In genomic region chr5:38126519-38127306, GRCm38 (mm10) we compare ENCODE assay signal across 19 mouse cellular contexts. TPM values are rescaled to one million over a fixed set of nuclear protein-coding genes. Genes with fewer than 3 reads are reported as not detected.
DNase-seq lines count a peak whose midpoint lies in the region; ATAC-seq lines count a peak whose summit lies in the region.
"Had no signal": no experiment of that assay in that cellular context is flagged by ENCODE, and none has a peak within 500 bp of the region (broad histone marks: within the 10 kb centered on the region; RNA-seq: fewer than 3 reads in every experiment).

No protein-coding gene starts in this region.

- H3K36me3 ChIP-seq in hindbrain, embryonic 16.5 days (ENCODE audit: control insufficient read depth, insufficient read depth, low read length) = 0 out of 2 replicates have a peak, but pooled peaks cover 4% of the 10 kb centered on the region
- H3K36me3 ChIP-seq in hindbrain, embryonic 11.5 days (ENCODE audit: control insufficient read depth, insufficient read depth, low read length) = peaks cover 4% of the 10 kb centered on the region; the same call in 1 of the 2 replicates
- H3K36me3 ChIP-seq in midbrain, embryonic 10.5 days = peaks cover 47% of the 10 kb centered on the region
- H3K36me3 ChIP-seq in midbrain, embryonic 13.5 days = peaks cover 24% of the 10 kb centered on the region
- H3K36me3 ChIP-seq in heart, embryonic 11.5 days (ENCODE audit: control insufficient read depth, insufficient read depth, low read length) = peaks cover 10% of the 10 kb centered on the region

- H3K27me3 ChIP-seq in hindbrain, embryonic 16.5 days (replicated peaks; ENCODE audit: control insufficient read depth, insufficient read depth, low read length) = no peaks in the 10 kb centered on the region
- no peaks in the 10 kb centered on the region for H3K27me3 ChIP-seq in hindbrain, embryonic 11.5 days (ENCODE audit: control insufficient read depth, insufficient read depth, low read length)
- H3K27me3 ChIP-seq in midbrain, embryonic 10.5 days (ENCODE audit: low read depth, poor library complexity, severe bottlenecking) = no peaks in the 10 kb centered on the region
- no peaks in the 10 kb centered on the region for H3K27me3 ChIP-seq in midbrain, embryonic 13.5 days
- H3K27me3 ChIP-seq in heart, embryonic 11.5 days (ENCODE audit: control insufficient read depth, insufficient read depth, low read length) = no peaks in the 10 kb centered on the region
- H3K27me3 ChIP-seq: forebrain, embryonic 13.5 days; heart, embryonic 13.5 days; lung, embryonic 15.5 days had no signal

- H3K27ac ChIP-seq in hindbrain, embryonic 16.5 days (ENCODE audit: low read depth, low read length) = no peak overlapping the region
- no peak overlapping the region for H3K27ac ChIP-seq in hindbrain, embryonic 11.5 days (ENCODE audit: low read depth, low read length)
- peak overlapping the region; percentile 1; the same call in 1 of the 2 replicates for H3K27ac ChIP-seq in midbrain, embryonic 10.5 days (replicated peaks)
- no peak overlapping the region for H3K27ac ChIP-seq in midbrain, embryonic 13.5 days
- H3K27ac ChIP-seq in heart, embryonic 11.5 days (ENCODE audit: low read depth, low read length) = no peak overlapping the region
- H3K27ac ChIP-seq: embryonic facial prominence, embryonic 10.5 days; forebrain, embryonic 13.5 days; heart, embryonic 13.5 days; hindbrain, embryonic 14.5 days; liver, embryonic 14.5 days; lung, embryonic 15.5 days had no signal

- H3K9me3 ChIP-seq in hindbrain, embryonic 16.5 days (ENCODE audit: control insufficient read depth, low read length) = no peaks in the 10 kb centered on the region
- H3K9me3 ChIP-seq in hindbrain, embryonic 11.5 days (ENCODE audit: control insufficient read depth, low read length) = no peaks in the 10 kb centered on the region
- no peaks in the 10 kb centered on the region for H3K9me3 ChIP-seq in midbrain, embryonic 10.5 days (replicated peaks)
- no peaks in the 10 kb centered on the region for H3K9me3 ChIP-seq in midbrain, embryonic 13.5 days
- H3K9me3 ChIP-seq in heart, embryonic 11.5 days (replicated peaks; ENCODE audit: control insufficient read depth, low read length) = no peaks in the 10 kb centered on the region
- H3K9me3 ChIP-seq: embryonic facial prominence, embryonic 10.5 days; forebrain, embryonic 13.5 days; heart, embryonic 13.5 days; lung, embryonic 15.5 days had no signal

- ATAC-seq in hindbrain, embryonic 16.5 days = 0 out of 2 replicates have a peak, but pooled peaks have one; percentile 9
- ATAC-seq in hindbrain, embryonic 11.5 days (ENCODE audit: low FRiP score) = no peak
- no peak for ATAC-seq in midbrain, embryonic 13.5 days
- no peak for ATAC-seq in heart, embryonic 11.5 days (replicated peaks; ENCODE audit: insufficient number of reproducible peaks, low FRiP score, low TSS enrichment)

- no peak for DNase-seq in hindbrain, embryonic 11.5 days (ENCODE audit: low spot score)
- no peak for DNase-seq in midbrain, embryonic 10.5 days (ENCODE audit: low spot score)
- peak; percentile 25 for DNase-seq in kidney, postnatal 10 days
- DNase-seq in yolk sac, embryonic 10.5 days (ENCODE audit: low spot score) = peak; percentile 9
- DNase-seq in adrenal gland, postnatal 36 days = no peak
- DNase-seq: B cell, adult 2 months; cerebellum, adult 9-10 months; midbrain, embryonic 14.5 days; thymus, postnatal 25 days had no signal

- H3K4me2 ChIP-seq in hindbrain, embryonic 16.5 days (ENCODE audit: low read length) = no peak overlapping the region
- H3K4me2 ChIP-seq in hindbrain, embryonic 11.5 days (replicated peaks; ENCODE audit: low read depth, low read length) = no peak overlapping the region
- no peak overlapping the region for H3K4me2 ChIP-seq in midbrain, embryonic 13.5 days (replicated peaks)
- H3K4me2 ChIP-seq in heart, embryonic 11.5 days = no peak overlapping the region
- H3K4me2 ChIP-seq: forebrain, embryonic 13.5 days; heart, embryonic 13.5 days; hindbrain, embryonic 14.5 days; lung, embryonic 15.5 days had no signal

- H3K9ac ChIP-seq in hindbrain, embryonic 16.5 days (ENCODE audit: low read depth, low read length) = no peak overlapping the region
- H3K9ac ChIP-seq in hindbrain, embryonic 11.5 days (ENCODE audit: low read depth, low read length) = no peak overlapping the region
- H3K9ac ChIP-seq in midbrain, embryonic 13.5 days (replicated peaks) = no peak overlapping the region
- no peak overlapping the region for H3K9ac ChIP-seq in heart, embryonic 11.5 days (ENCODE audit: low read depth, low read length)
- H3K9ac ChIP-seq: forebrain, embryonic 13.5 days; heart, embryonic 13.5 days; hindbrain, embryonic 14.5 days; liver, embryonic 14.5 days; lung, embryonic 15.5 days had no signal

- 90% methylated on average over 13 of the region's 13 CpGs for WGBS in hindbrain, embryonic 16.5 days
- WGBS in hindbrain, embryonic 11.5 days = 85% methylated on average over 13 of the region's 13 CpGs
- WGBS in midbrain, embryonic 10.5 days = 87% methylated on average over 13 of the region's 13 CpGs
- 87% methylated on average over 13 of the region's 13 CpGs for WGBS in midbrain, embryonic 13.5 days
- 73% methylated on average over 13 of the region's 13 CpGs for WGBS in heart, embryonic 11.5 days (ENCODE audit: insufficient replicate concordance)

- H3K4me1 ChIP-seq in hindbrain, embryonic 16.5 days (ENCODE audit: control insufficient read depth, insufficient read depth, low read depth, low read length) = no peaks in the 10 kb centered on the region
- no peaks in the 10 kb centered on the region for H3K4me1 ChIP-seq in hindbrain, embryonic 11.5 days (replicated peaks; ENCODE audit: control insufficient read depth, insufficient read depth, low read length)
- no peaks in the 10 kb centered on the region for H3K4me1 ChIP-seq in midbrain, embryonic 10.5 days
- no peaks in the 10 kb centered on the region for H3K4me1 ChIP-seq in midbrain, embryonic 13.5 days (replicated peaks)
- peaks cover 6% of the 10 kb centered on the region for H3K4me1 ChIP-seq in heart, embryonic 11.5 days (ENCODE audit: control insufficient read depth, insufficient read depth, low read length)
- H3K4me1 ChIP-seq: embryonic facial prominence, embryonic 10.5 days; forebrain, embryonic 13.5 days; lung, embryonic 15.5 days had no signal

- no peak overlapping the region for H3K4me3 ChIP-seq in hindbrain, embryonic 16.5 days (ENCODE audit: low read length)
- no peak overlapping the region for H3K4me3 ChIP-seq in hindbrain, embryonic 11.5 days (ENCODE audit: low read depth, low read length)
- no peak overlapping the region for H3K4me3 ChIP-seq in midbrain, embryonic 10.5 days
- no peak overlapping the region for H3K4me3 ChIP-seq in midbrain, embryonic 13.5 days (replicated peaks)
- no peak overlapping the region for H3K4me3 ChIP-seq in heart, embryonic 11.5 days (ENCODE audit: low read depth, low read length)
- H3K4me3 ChIP-seq: embryonic facial prominence, embryonic 10.5 days; forebrain, embryonic 13.5 days; heart, embryonic 13.5 days; lung, embryonic 15.5 days; myocyte had no signal

RNA-seq across cellular contexts. Expression of gene Nsg1, which starts 33.0 kb away (rescaled TPM):
- 1,495 and 1,654 TPM in 2 replicates for polyA plus RNA-seq in hindbrain, embryonic 16.5 days (2015; fragmentation: Nextera tagmentation; extraction: Ambion mirVana)
- 88.7 and 109 TPM in 2 replicates for polyA plus RNA-seq in hindbrain, embryonic 11.5 days (2014; fragmentation: Nextera tagmentation; extraction: Ambion mirVana)
- 115 and 187 TPM in 2 replicates for polyA plus RNA-seq in midbrain, embryonic 10.5 days (2016; fragmentation: Nextera tagmentation; extraction: Ambion mirVana)
- 870 and 950 TPM in 2 replicates for polyA plus RNA-seq in midbrain, embryonic 13.5 days (2015; fragmentation: Nextera tagmentation; extraction: Ambion mirVana)
- polyA plus RNA-seq in heart, embryonic 11.5 days (2014; fragmentation: Nextera tagmentation; extraction: Ambion mirVana) = 5.3 and 11.9 TPM in 2 replicates
- 10 to 100 TPM; 43.2 to 53.4 TPM for total RNA-seq in adrenal gland, postnatal 36 days (2021)

Comparison
In these comparisons a context has a peak if more than half of its experiments do, and no peak if none do; other contexts are left out.
1. DNase-seq: peak in kidney, postnatal 10 days (single experiment) and yolk sac, embryonic 10.5 days (single experiment); none in hindbrain, embryonic 11.5 days (single experiment), midbrain, embryonic 10.5 days (single experiment) and adrenal gland, postnatal 36 days (0 of 2).